Mouse (Mus musculus): Measurements from ENCODE around the gene Baz2b.

DNA sequence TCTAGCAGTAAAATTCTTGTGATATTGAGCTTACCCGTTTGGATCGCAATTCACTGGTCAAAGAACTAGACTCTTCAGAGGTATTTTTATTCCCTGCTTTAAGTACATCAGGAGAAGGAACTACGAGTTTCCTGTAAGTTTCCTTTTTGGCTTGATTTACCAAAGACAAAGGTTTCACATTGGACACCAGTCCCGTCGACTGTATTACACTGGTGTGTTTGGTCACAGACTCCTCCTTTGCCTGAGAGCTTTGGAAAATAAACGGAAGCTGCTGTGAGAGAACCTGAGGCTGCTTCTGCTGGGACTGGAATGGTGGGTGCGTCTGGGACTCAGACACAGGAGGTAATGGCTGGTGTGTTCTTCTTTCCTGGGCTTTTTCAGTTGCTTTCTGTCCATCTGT is 241.0 kb downstream of the Baz2b start:
- TF ChIP-seq CTCF (IDR thresholded peaks at IDR 0.05; ENCODE audit: low read depth), result no peak
- no peak for TF ChIP-seq EP300 (IDR thresholded peaks at IDR 0.05; ENCODE audit: low read depth)

Data from liver, postnatal 0 days (tissue).